Mouse (Mus musculus) MN1 (cell line): Measurements from ENCODE around the gene Cnnm4.

Experiments used
- DNase-seq: peaks from one replicate; pipeline ENCODE4 v3.0.0-alpha.2; 2016; ENCODE audit warnings: low spot score

Cnnm4 gene

GRCm38 (mm10) chr1:36541844-36542243 lies 70.4 kb downstream of the Cnnm4 start:
- DNase-seq: no peak

- no peak for DNase-seq
Observed at GRCm38 (mm10) chr1:36542925-36543324, 71.5 kb downstream of the Cnnm4 start.

GRCm38 (mm10) chr1:36545382-36545781 lies 74.0 kb downstream of the Cnnm4 start:
- DNase-seq: no peak

GRCm38 (mm10) chr1:36545845-36546600 lies 74.6 kb downstream of the Cnnm4 start:
- no peak for DNase-seq

GRCm38 (mm10) chr1:36546888-36547471 lies 75.6 kb downstream of the Cnnm4 start, which contains the start of gene Ankrd39:
Gene Ankrd39 (minus strand): TSS chr1:36547445.
- DNase-seq: peak; percentile 100

GRCm38 (mm10) chr1:36547981-36548598 lies 76.7 kb downstream of the Cnnm4 start:
- DNase-seq: peak; percentile 82

GRCm38 (mm10) chr1:36548771-36549170 lies 77.4 kb downstream of the Cnnm4 start:
- no peak for DNase-seq

GRCm38 (mm10) chr1:36549491-36549890 lies 78.1 kb downstream of the Cnnm4 start:
- DNase-seq: no peak

- no peak for DNase-seq
Observed at GRCm38 (mm10) chr1:36550075-36550863, 78.8 kb downstream of the Cnnm4 start.

- no peak for DNase-seq
Observed at GRCm38 (mm10) chr1:36551904-36552303, 80.5 kb downstream of the Cnnm4 start.

GRCm38 (mm10) chr1:36552506-36552905 lies 81.1 kb downstream of the Cnnm4 start:
- DNase-seq: no peak

GRCm38 (mm10) chr1:36554633-36555399 lies 83.4 kb downstream of the Cnnm4 start:
- DNase-seq: no peak

GRCm38 (mm10) chr1:36555798-36556395 lies 84.5 kb downstream of the Cnnm4 start:
- peak; percentile 53 for DNase-seq

- DNase-seq: peak; percentile 94
Observed at GRCm38 (mm10) chr1:36556553-36557456, 85.4 kb downstream of the Cnnm4 start.

GRCm38 (mm10) chr1:36557457-36558011 lies 86.1 kb downstream of the Cnnm4 start:
- DNase-seq: peak; percentile 76
